Comparison of ENCODE assay signal across 8 mouse cellular contexts in the genomic region with DNA sequence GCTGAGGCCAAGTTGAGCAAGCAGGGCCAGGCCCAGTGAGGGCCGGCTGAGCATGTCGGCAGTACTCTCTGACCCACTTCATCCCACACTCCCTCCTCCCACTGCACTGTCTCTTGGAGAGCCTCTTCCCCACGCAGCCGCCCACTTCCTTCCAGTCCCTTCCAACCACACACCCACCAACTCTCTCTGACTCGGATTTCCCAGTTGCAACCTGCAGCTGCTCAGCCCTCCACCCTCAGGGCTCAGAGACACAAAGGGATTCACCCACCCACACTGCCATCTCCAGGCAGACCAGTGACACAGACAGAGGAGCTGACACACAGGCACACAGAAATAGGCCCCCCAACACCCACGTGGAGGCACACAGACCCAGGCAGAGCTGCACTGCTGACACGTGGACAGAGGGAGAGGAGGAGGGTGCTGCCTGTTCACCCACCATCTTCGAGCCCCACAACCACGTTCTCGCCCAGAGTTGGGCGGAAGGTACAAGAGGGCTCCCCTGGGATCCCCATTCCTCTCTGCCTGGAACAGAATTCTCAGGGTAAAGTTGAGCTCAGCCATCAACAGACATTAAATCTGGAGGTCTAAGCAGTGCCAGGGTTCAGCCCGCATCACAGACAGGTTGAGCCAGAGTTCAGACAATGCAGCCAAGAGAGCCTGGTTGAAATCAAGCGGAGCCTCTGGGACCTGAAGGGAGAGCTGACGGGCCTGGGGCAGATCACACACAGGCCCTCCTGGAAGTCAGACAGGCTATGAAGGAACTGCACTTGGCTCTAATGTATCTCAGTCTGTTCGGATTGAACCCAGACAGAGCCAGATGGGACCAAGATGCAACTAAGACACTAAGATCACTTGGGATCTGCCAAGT. TPM values are rescaled to one million over a fixed set of nuclear protein-coding genes. Genes with fewer than 3 reads are reported as not detected.
DNase-seq lines count a peak whose midpoint lies in the region; ATAC-seq lines count a peak whose summit lies in the region.

No protein-coding gene starts in this region.

- H3K4me3 ChIP-seq in forebrain, embryonic 10.5 days: no peak overlapping the region
- no peak overlapping the region for H3K4me3 ChIP-seq in forebrain, embryonic 14.5 days (ENCODE audit: low read depth, low read length)
- H3K4me3 ChIP-seq in embryonic facial prominence, embryonic 13.5 days: no peak overlapping the region

- peaks cover 42% of the 10 kb centered on the region for H3K36me3 ChIP-seq in forebrain, embryonic 10.5 days (replicated peaks)
- peaks cover 27% of the 10 kb centered on the region for H3K36me3 ChIP-seq in forebrain, embryonic 14.5 days (ENCODE audit: control insufficient read depth, insufficient read depth, low read length)
- peaks cover 32% of the 10 kb centered on the region for H3K36me3 ChIP-seq in embryonic facial prominence, embryonic 13.5 days

- H3K9ac ChIP-seq in forebrain, embryonic 14.5 days (ENCODE audit: low read length): no peak overlapping the region
- H3K9ac ChIP-seq in embryonic facial prominence, embryonic 13.5 days: peak overlapping the region; percentile 41

- H3K4me1 ChIP-seq in forebrain, embryonic 10.5 days: peaks cover 14% of the 10 kb centered on the region
- no peaks in the 10 kb centered on the region for H3K4me1 ChIP-seq in forebrain, embryonic 14.5 days (ENCODE audit: control insufficient read depth, insufficient read depth, low read length)
- H3K4me1 ChIP-seq in embryonic facial prominence, embryonic 13.5 days: peaks cover 6% of the 10 kb centered on the region

- intact Hi-C loops in heart, postnatal 10 days (cut with DNase I): loop anchor here (1.0 to 2.0 kb wide), 2 partner anchors 16 to 27 kb away; partner anchors contain the start of gene Hsd3b7

- H3K4me2 ChIP-seq in forebrain, embryonic 14.5 days (ENCODE audit: low read length): no peak overlapping the region
- H3K4me2 ChIP-seq in embryonic facial prominence, embryonic 13.5 days: no peak overlapping the region

- H3K27me3 ChIP-seq in forebrain, embryonic 10.5 days (ENCODE audit: poor library complexity, severe bottlenecking): no peaks in the 10 kb centered on the region
- H3K27me3 ChIP-seq in forebrain, embryonic 14.5 days (replicated peaks; ENCODE audit: control insufficient read depth, insufficient read depth, low read length): no peaks in the 10 kb centered on the region
- no peaks in the 10 kb centered on the region for H3K27me3 ChIP-seq in embryonic facial prominence, embryonic 13.5 days

- ATAC-seq in forebrain, embryonic 14.5 days: no peak
- no peak for ATAC-seq in embryonic facial prominence, embryonic 13.5 days (ENCODE audit: insufficient number of reproducible peaks, insufficient read depth, low FRiP score, low TSS enrichment, low read depth)

- DNase-seq in forebrain, embryonic 10.5 days (ENCODE audit: extremely low spot score, low spot score): no peak
- no peak for DNase-seq in forebrain, embryonic 14.5 days (ENCODE audit: low spot score)
- peak; percentile 83 for DNase-seq in ES-CJ7 (ENCODE audit: low read depth, low spot score)
- peak; percentile 69 to 71 for DNase-seq in heart, postnatal 10 days
- peak; percentile 89 for DNase-seq in layer of hippocampus, adult 9-11 months
- DNase-seq in lung, postnatal 10 days: peak; percentile 75
- peak; percentile 76 for DNase-seq in thymus, postnatal 0 days (ENCODE audit: low spot score)

- 0 out of 2 replicates have a peak overlapping the region, but pooled peaks have one; percentile 44 for H3K27ac ChIP-seq in forebrain, embryonic 10.5 days
- no peak overlapping the region for H3K27ac ChIP-seq in forebrain, embryonic 14.5 days (ENCODE audit: low read depth, low read length)
- H3K27ac ChIP-seq in embryonic facial prominence, embryonic 13.5 days: 0 out of 2 replicates have a peak overlapping the region, but pooled peaks have one; percentile 8

- H3K9me3 ChIP-seq in forebrain, embryonic 10.5 days: no peaks in the 10 kb centered on the region
- no peaks in the 10 kb centered on the region for H3K9me3 ChIP-seq in forebrain, embryonic 14.5 days (replicated peaks; ENCODE audit: control insufficient read depth, low read length)
- no peaks in the 10 kb centered on the region for H3K9me3 ChIP-seq in embryonic facial prominence, embryonic 13.5 days

- WGBS in forebrain, embryonic 10.5 days: 77% methylated on average over 15 of the region's 15 CpGs
- WGBS in forebrain, embryonic 14.5 days: 74% methylated on average over 15 of the region's 15 CpGs
- 52% methylated on average over 15 of the region's 15 CpGs for WGBS in embryonic facial prominence, embryonic 13.5 days

RNA-seq across cellular contexts. Expression of gene Stx4a, which starts 7.9 kb away (rescaled TPM):
- polyA plus RNA-seq in forebrain, embryonic 10.5 days (2016; fragmentation: Nextera tagmentation; extraction: Ambion mirVana): 23.7 and 24.6 TPM in 2 replicates
- polyA plus RNA-seq in forebrain, embryonic 14.5 days (2014; fragmentation: Nextera tagmentation; extraction: Ambion mirVana): 9.7 and 11.1 TPM in 2 replicates
- 61.0 and 73.1 TPM in 2 replicates for polyA plus RNA-seq in embryonic facial prominence, embryonic 13.5 days (2015; fragmentation: Nextera tagmentation; extraction: Ambion mirVana)
- total RNA-seq in heart, postnatal 10 days (2021): 10 to 100 TPM; 69.2 to 72.5 TPM
- 48.9 and 50.5 TPM in 2 replicates for polyA plus RNA-seq in thymus, postnatal 0 days (2015; fragmentation: Nextera tagmentation; extraction: Ambion mirVana)

RNA-seq across cellular contexts. Expression of gene Stx1b, which starts 8.2 kb away (rescaled TPM):
- polyA plus RNA-seq in forebrain, embryonic 10.5 days (2016; fragmentation: Nextera tagmentation; extraction: Ambion mirVana): 5.5 and 6.1 TPM in 2 replicates
- polyA plus RNA-seq in forebrain, embryonic 14.5 days (2014; fragmentation: Nextera tagmentation; extraction: Ambion mirVana): 15.7 and 22.3 TPM in 2 replicates
- polyA plus RNA-seq in embryonic facial prominence, embryonic 13.5 days (2015; fragmentation: Nextera tagmentation; extraction: Ambion mirVana): 7.4 and 8.7 TPM in 2 replicates
- total RNA-seq in heart, postnatal 10 days (2021): 1 to 10 TPM in 1 of 2 experiments, under 1 TPM in 1; 0.89 to 1.7 TPM
- polyA plus RNA-seq in thymus, postnatal 0 days (2015; fragmentation: Nextera tagmentation; extraction: Ambion mirVana): 0.19 and 0.49 TPM in 2 replicates

RNA-seq across cellular contexts. Expression of gene Hsd3b7, which starts 15.8 kb away (rescaled TPM):
- polyA plus RNA-seq in forebrain, embryonic 10.5 days (2016; fragmentation: Nextera tagmentation; extraction: Ambion mirVana): 5.4 and 5.8 TPM in 2 replicates
- 6.9 and 9.7 TPM in 2 replicates for polyA plus RNA-seq in forebrain, embryonic 14.5 days (2014; fragmentation: Nextera tagmentation; extraction: Ambion mirVana)
- polyA plus RNA-seq in embryonic facial prominence, embryonic 13.5 days (2015; fragmentation: Nextera tagmentation; extraction: Ambion mirVana): 15.0 and 15.2 TPM in 2 replicates
- total RNA-seq in heart, postnatal 10 days (2021): 10 to 100 TPM; 15.9 to 16.1 TPM
- polyA plus RNA-seq in thymus, postnatal 0 days (2015; fragmentation: Nextera tagmentation; extraction: Ambion mirVana): 8.7 and 10.4 TPM in 2 replicates

RNA-seq across cellular contexts. Expression of gene Gm49388, which starts 30.8 kb away (rescaled TPM):
- polyA plus RNA-seq in forebrain, embryonic 10.5 days (2016; fragmentation: Nextera tagmentation; extraction: Ambion mirVana): not detected in 2 replicates
- not detected in 2 replicates for polyA plus RNA-seq in forebrain, embryonic 14.5 days (2014; fragmentation: Nextera tagmentation; extraction: Ambion mirVana)
- not detected in 2 replicates for polyA plus RNA-seq in embryonic facial prominence, embryonic 13.5 days (2015; fragmentation: Nextera tagmentation; extraction: Ambion mirVana)
- total RNA-seq in heart, postnatal 10 days (2021): 1 to 10 TPM; 2.7 to 3.1 TPM
- not detected in 2 replicates for polyA plus RNA-seq in thymus, postnatal 0 days (2015; fragmentation: Nextera tagmentation; extraction: Ambion mirVana)

RNA-seq across cellular contexts. Expression of gene Setd1a, which starts 39.7 kb away (rescaled TPM):
- polyA plus RNA-seq in forebrain, embryonic 10.5 days (2016; fragmentation: Nextera tagmentation; extraction: Ambion mirVana): 16.0 and 17.1 TPM in 2 replicates
- polyA plus RNA-seq in forebrain, embryonic 14.5 days (2014; fragmentation: Nextera tagmentation; extraction: Ambion mirVana): 17.0 and 18.0 TPM in 2 replicates
- 27.0 and 33.2 TPM in 2 replicates for polyA plus RNA-seq in embryonic facial prominence, embryonic 13.5 days (2015; fragmentation: Nextera tagmentation; extraction: Ambion mirVana)
- 10 to 100 TPM; 26.1 to 29.9 TPM for total RNA-seq in heart, postnatal 10 days (2021)
- polyA plus RNA-seq in thymus, postnatal 0 days (2015; fragmentation: Nextera tagmentation; extraction: Ambion mirVana): 18.2 and 21.1 TPM in 2 replicates

Comparison
In these comparisons a context has a peak if more than half of its experiments do, and no peak if none do; other contexts are left out.
1. DNase-seq: peak in ES-CJ7 (single experiment), heart, postnatal 10 days (2 of 2), layer of hippocampus, adult 9-11 months (single experiment), lung, postnatal 10 days (single experiment) and thymus, postnatal 0 days (single experiment); none in forebrain, embryonic 10.5 days (single experiment) and forebrain, embryonic 14.5 days (single experiment).